Mouse (Mus musculus) urinary bladder, adult 2 months (tissue): Measurements from ENCODE around the gene Pmf1. TPM values are rescaled to one million over a fixed set of nuclear protein-coding genes. Genes with fewer than 3 reads are reported as not detected.

ENCODE experiments used
- DNase-seq: peaks from one replicate; pipeline ENCODE4 v3.0.0; 2022; ENCODE audit warnings: low spot score
- polyA plus RNA-seq: library from polyadenylated mRNA; depleted of rRNA; stranded (reverse); fragments of >200 nt; gene quantifications from 2 replicates; pipeline ENCODE4 v1.2.3, GENCODE M21; 2012; rRNA removed

Gene Pmf1
- polyA plus RNA-seq, 1 experiment: 27.2 TPM

- DNase-seq: no peak
Observed at GRCm38 (mm10) chr3:88354396-88355165, 55.5 kb downstream of the Pmf1 start.

DNA sequence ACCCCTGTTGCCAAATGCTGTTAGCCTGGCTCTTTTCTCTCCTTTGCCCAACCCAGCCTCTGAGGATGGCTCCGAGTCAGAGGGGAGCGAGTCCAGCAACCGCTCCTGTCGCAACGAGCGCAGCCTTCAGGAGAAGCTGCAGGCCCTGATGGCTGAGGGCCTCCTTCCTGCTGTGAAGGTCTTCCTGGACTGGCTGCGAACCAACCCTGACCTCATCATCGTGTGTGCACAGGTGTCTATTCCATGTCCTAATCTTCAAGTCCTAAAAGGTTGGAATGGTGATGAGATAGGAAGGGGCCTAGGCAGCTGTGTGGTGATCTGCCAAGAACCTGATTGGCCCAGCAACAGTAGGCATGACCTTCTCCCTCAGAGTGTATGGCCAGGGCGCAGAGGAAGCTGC, 57.2 kb downstream of the Pmf1 start:
- DNase-seq: no peak

DNA sequence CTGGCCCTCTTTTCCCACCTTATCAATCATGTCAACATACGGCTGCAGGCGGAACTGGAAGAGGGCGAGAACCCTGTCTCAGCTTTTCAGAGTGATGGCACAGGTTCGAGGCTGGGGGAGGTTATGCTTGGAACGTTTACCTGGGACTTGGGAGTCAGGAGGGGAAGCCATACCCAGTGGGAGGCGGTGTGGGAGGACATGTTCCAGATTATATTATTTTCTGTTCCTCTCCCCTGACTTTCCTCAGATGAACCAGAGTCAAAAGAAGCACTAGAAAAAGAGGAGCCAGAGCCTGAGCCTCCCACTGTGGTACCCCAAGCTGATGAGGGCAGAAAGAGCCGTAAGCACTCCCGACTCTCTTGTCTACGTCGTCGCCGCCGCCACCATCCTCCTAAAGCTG, 59.4 kb downstream of the Pmf1 start:
- DNase-seq: no peak

Other genes starting within 250 kb of the Pmf1 start
- gene Rhbg, start 155.6 kb downstream of the Pmf1 start, polyA plus RNA-seq: 3.9 and 4.8 TPM in 2 replicates
- gene Gm38392, start 123.1 kb downstream of the Pmf1 start, polyA plus RNA-seq: 0.15 and 0.34 TPM in 2 replicates
- gene Tsacc, start 113.3 kb downstream of the Pmf1 start, polyA plus RNA-seq: 7.4 and 7.9 TPM in 2 replicates
- gene Cct3, start 113.2 kb downstream of the Pmf1 start, polyA plus RNA-seq: 142 and 168 TPM in 2 replicates
- gene Glmp, start 85.3 kb downstream of the Pmf1 start, polyA plus RNA-seq: 166 and 177 TPM in 2 replicates
- gene Tmem79, start 74.2 kb downstream of the Pmf1 start, polyA plus RNA-seq: 31.3 and 38.1 TPM in 2 replicates
- gene Smg5, start 74.1 kb downstream of the Pmf1 start, polyA plus RNA-seq: 56.7 and 58.4 TPM in 2 replicates
- 47.1 and 70.4 TPM in 2 replicates for gene Paqr6, start 45.7 kb downstream of the Pmf1 start, polyA plus RNA-seq
- gene Bglap3, start 37.6 kb downstream of the Pmf1 start, polyA plus RNA-seq: 1.9 and 2.7 TPM in 2 replicates
- gene Bglap2, start 31.6 kb downstream of the Pmf1 start, polyA plus RNA-seq: 21.5 and 24.7 TPM in 2 replicates
- 0.27 and 0.89 TPM in 2 replicates for gene Bglap, start 25.9 kb downstream of the Pmf1 start, polyA plus RNA-seq
- gene Slc25a44, start 14.8 kb upstream of the Pmf1 start, polyA plus RNA-seq: 18.7 and 19.8 TPM in 2 replicates
- gene Sema4a, start 50.9 kb upstream of the Pmf1 start, polyA plus RNA-seq: 63.2 and 63.3 TPM in 2 replicates
- 171 and 182 TPM in 2 replicates for gene Lmna, start 99.6 kb upstream of the Pmf1 start, polyA plus RNA-seq
- 1.7 and 1.8 TPM in 2 replicates for gene Mex3a, start 122.1 kb upstream of the Pmf1 start, polyA plus RNA-seq
- 135 and 174 TPM in 2 replicates for gene Rab25, start 138.0 kb upstream of the Pmf1 start, polyA plus RNA-seq
- 124 and 134 TPM in 2 replicates for gene Lamtor2, start 142.7 kb upstream of the Pmf1 start, polyA plus RNA-seq
- 36.9 and 38.6 TPM in 2 replicates for gene Ubqln4, start 143.4 kb upstream of the Pmf1 start, polyA plus RNA-seq
- gene Ssr2, start 165.5 kb upstream of the Pmf1 start, polyA plus RNA-seq: 128 and 150 TPM in 2 replicates
- gene Arhgef2, start 195.6 kb upstream of the Pmf1 start, polyA plus RNA-seq: 47.7 and 57.3 TPM in 2 replicates
- not detected in 2 replicates for gene Rxfp4, start 242.8 kb upstream of the Pmf1 start, polyA plus RNA-seq